Mouse (Mus musculus) forebrain, postnatal 0 days (tissue): Measurements from ENCODE around the gene Cacna1d. TPM values are rescaled to one million over a fixed set of nuclear protein-coding genes. Genes with fewer than 3 reads are reported as not detected.
A peak's percentile ranks its signal among the peaks of the same experiment; 100 is the strongest.

Source experiments
- ATAC-seq: fragments of 200-750 bp; cut with Nextera tagmentation; 2 replicates; pipeline ENCODE4 v1.8.0; 2017; ENCODE audit warnings: mild to moderate bottlenecking, moderate library complexity
- DNase-seq: peaks from one replicate; pipeline ENCODE4 v3.0.0-alpha.2; 2015
- H3K27ac ChIP-seq: fragments of 300-500 bp; sonication (generic); 2 replicates; pipeline ENCODE4 v1.5.1; 2014; ENCODE audit warnings: low read depth, mild to moderate bottlenecking, antibody characterized with exemption, low read length, moderate library complexity, mixed read lengths
- H3K27me3 ChIP-seq: fragments of 300-500 bp; sonication (generic); 2 replicates; pipeline ENCODE4 v1.6.1; 2014; ENCODE audit warnings: mild to moderate bottlenecking, low read length, mixed read lengths; ENCODE audit not compliant: insufficient read depth
- H3K36me3 ChIP-seq: fragments of 300-500 bp; sonication (generic); 2 replicates; pipeline ENCODE4 v1.6.1; 2014; ENCODE audit warnings: mild to moderate bottlenecking, moderate library complexity; ENCODE audit not compliant: insufficient read depth
- H3K4me1 ChIP-seq: fragments of 300-500 bp; sonication (generic); 2 replicates; pipeline ENCODE4 v1.6.1; 2014; ENCODE audit warnings: antibody characterized with exemption; ENCODE audit not compliant: insufficient read depth
- H3K4me2 ChIP-seq: fragments of 300-500 bp; sonication (generic); 2 replicates; pipeline ENCODE4 v1.6.1; 2014; ENCODE audit warnings: low read depth, mild to moderate bottlenecking, moderate library complexity
- H3K4me3 ChIP-seq: fragments of 300-500 bp; sonication (generic); 2 replicates; pipeline ENCODE4 v1.5.1; 2014; ENCODE audit warnings: low read depth, low read length, mixed read lengths
- H3K9ac ChIP-seq: fragments of 300-500 bp; sonication (generic); 2 replicates; pipeline ENCODE4 v1.6.1; 2014; ENCODE audit warnings: mild to moderate bottlenecking
- H3K9me3 ChIP-seq: fragments of 300-500 bp; sonication (generic); 2 replicates; pipeline ENCODE4 v1.6.1; 2016; ENCODE audit warnings: low read length
- CTCF ChIP-seq: sonication (generic); IDR thresholded peaks from 2 replicates; pipeline ENCODE4 v1.5.1; 2016; ENCODE audit warnings: antibody characterized with exemption, control low read depth, low read depth
- WGBS: fragments of 180-500 bp; shearing (Covaris S2); extraction: QIAGEN DNeasy Blood & Tissue Kit; methylation state at CpG from one replicate; pipeline ENCODE4 v1.1.7; 2014; 5-methylcytosine and 5-hydroxymethylcytosine counted together
- polyA plus RNA-seq: library from polyadenylated mRNA; unstranded; fragments of >200 nt; fragmentation: Nextera tagmentation; extraction: Ambion mirVana; gene quantifications from 2 replicates; pipeline ENCODE4 v1.2.1, GENCODE M21; 2015
- total RNA-seq: library from RNA; depleted of rRNA; stranded (reverse); fragments of >200 nt; gene quantifications from 2 replicates; pipeline ENCODE4 v1.2.3, GENCODE M21; 2014

The Cacna1d gene
- total and polyA plus RNA-seq, 2 experiments from 2014 or later: 7.2 to 31.3 TPM

- no peaks in the 10 kb centered on the region for H3K27me3 ChIP-seq
- no peak for TF ChIP-seq CTCF
- DNase-seq: no peak
- no peak overlapping the region for H3K27ac ChIP-seq
- H3K9me3 ChIP-seq: no peaks in the 10 kb centered on the region
- no peaks in the 10 kb centered on the region for H3K36me3 ChIP-seq
- WGBS: 76% methylated on average over 4 of the region's 4 CpGs
- H3K9ac ChIP-seq: no peak overlapping the region
- H3K4me3 ChIP-seq: no peak overlapping the region
- H3K4me1 ChIP-seq: no peaks in the 10 kb centered on the region
- no peak for ATAC-seq
- H3K4me2 ChIP-seq: no peak overlapping the region
Observed at GRCm38 (mm10) chr14:30360478-30360877, 130.8 kb downstream of the Cacna1d start.

- Histone ChIP-seq H3K36me3 (no peaks in the 10 kb centered on the region), H3K27me3 (no peaks in the 10 kb centered on the region), H3K9ac (no peak overlapping the region), H3K27ac (no peak overlapping the region), H3K4me1 (no peaks in the 10 kb centered on the region), H3K4me2 (no peak overlapping the region), H3K4me3 (no peak overlapping the region), H3K9me3 (no peaks in the 10 kb centered on the region)
- DNase-seq (no peak), ATAC-seq (no peak)
- peak; percentile 25; the same call in 1 of the 2 replicates for TF ChIP-seq CTCF
- 78% methylated on average over 6 of the region's 6 CpGs for WGBS
Observed at GRCm38 (mm10) chr14:30360004-30360403, 131.3 kb downstream of the Cacna1d start.

- Histone ChIP-seq H3K27me3 (no peaks in the 10 kb centered on the region), H3K4me2 (no peak overlapping the region), H3K27ac (no peak overlapping the region), H3K4me1 (peaks cover 3% of the 10 kb centered on the region; the same call in 1 of the 2 replicates), H3K4me3 (no peak overlapping the region), H3K9ac (no peak overlapping the region), H3K36me3 (no peaks in the 10 kb centered on the region), H3K9me3 (no peaks in the 10 kb centered on the region)
- ATAC-seq (no peak), DNase-seq (no peak)
- WGBS: 77% methylated on average over 1 of the region's 1 CpGs
- TF ChIP-seq CTCF: no peak
Observed at GRCm38 (mm10) chr14:30358028-30358427, 133.2 kb downstream of the Cacna1d start.

- Histone ChIP-seq H3K4me2 (no peak overlapping the region), H3K27me3 (no peaks in the 10 kb centered on the region), H3K4me3 (no peak overlapping the region), H3K9me3 (no peaks in the 10 kb centered on the region), H3K9ac (no peak overlapping the region), H3K36me3 (no peaks in the 10 kb centered on the region), H3K27ac (no peak overlapping the region), H3K4me1 (peaks cover 8% of the 10 kb centered on the region; the same call in 1 of the 2 replicates)
- DNase-seq (no peak), ATAC-seq (no peak)
- TF ChIP-seq CTCF: no peak
- 91% methylated on average over 3 of the region's 3 CpGs for WGBS
Observed at GRCm38 (mm10) chr14:30356456-30356855, 134.8 kb downstream of the Cacna1d start.

- DNase-seq (peak; percentile 13), ATAC-seq (no peak)
- Histone ChIP-seq H3K4me3 (0 out of 2 replicates have a peak overlapping the region, but pooled peaks have one; percentile 80), H3K4me1 (peaks cover 8% of the 10 kb centered on the region; the same call in 1 of the 2 replicates), H3K9ac (peak overlapping the region; percentile 39; the same call in 1 of the 2 replicates), H3K36me3 (no peaks in the 10 kb centered on the region), H3K9me3 (no peaks in the 10 kb centered on the region), H3K27ac (peak overlapping the region; percentile 85; the same call in 1 of the 2 replicates), H3K27me3 (no peaks in the 10 kb centered on the region), H3K4me2 (peak overlapping the region; percentile 90; the same call in 1 of the 2 replicates)
- 45% methylated on average over 3 of the region's 3 CpGs for WGBS
- no peak for TF ChIP-seq CTCF
Observed at GRCm38 (mm10) chr14:30354761-30355160, 136.5 kb downstream of the Cacna1d start.

GRCm38 (mm10) chr14:30354127-30354463 is 137.2 kb downstream of the Cacna1d start:
- Histone ChIP-seq H3K27me3 (no peaks in the 10 kb centered on the region), H3K4me1 (peaks cover 8% of the 10 kb centered on the region; the same call in 1 of the 2 replicates), H3K9ac (peak overlapping the region; percentile 91), H3K36me3 (no peaks in the 10 kb centered on the region), H3K27ac (peak overlapping the region; percentile 85), H3K4me2 (peak overlapping the region; percentile 90), H3K9me3 (no peaks in the 10 kb centered on the region), H3K4me3 (peak overlapping the region; percentile 80)
- no peak for TF ChIP-seq CTCF
- peak; percentile 54 for DNase-seq
- peak; percentile 12 for ATAC-seq
- 2% methylated on average over 8 of the region's 8 CpGs for WGBS

GRCm38 (mm10) chr14:30353291-30354126 is 137.7 kb downstream of the Cacna1d start:
- H3K27me3 ChIP-seq: no peaks in the 10 kb centered on the region
- peak overlapping the region; percentile 80 for H3K4me3 ChIP-seq
- H3K36me3 ChIP-seq: no peaks in the 10 kb centered on the region
- DNase-seq (peak; percentile 58), ATAC-seq (peak; percentile 65)
- no peaks in the 10 kb centered on the region for H3K9me3 ChIP-seq
- H3K27ac ChIP-seq: peak overlapping the region; percentile 85
- WGBS: 3% methylated on average over 94 of the region's 114 CpGs
- peaks cover 8% of the 10 kb centered on the region; the same call in 1 of the 2 replicates for H3K4me1 ChIP-seq
- TF ChIP-seq CTCF: no peak
- H3K9ac ChIP-seq: peak overlapping the region; percentile 91
- H3K4me2 ChIP-seq: peak overlapping the region; percentile 90
